Mouse (Mus musculus): ENCODE results near the gene Dlg1. TPM values are rescaled to one million over a fixed set of nuclear protein-coding genes. Genes with fewer than 3 reads are reported as not detected.

Dlg1 gene
- polyA plus RNA-seq, 1 experiment, result 24.6 TPM

DNA sequence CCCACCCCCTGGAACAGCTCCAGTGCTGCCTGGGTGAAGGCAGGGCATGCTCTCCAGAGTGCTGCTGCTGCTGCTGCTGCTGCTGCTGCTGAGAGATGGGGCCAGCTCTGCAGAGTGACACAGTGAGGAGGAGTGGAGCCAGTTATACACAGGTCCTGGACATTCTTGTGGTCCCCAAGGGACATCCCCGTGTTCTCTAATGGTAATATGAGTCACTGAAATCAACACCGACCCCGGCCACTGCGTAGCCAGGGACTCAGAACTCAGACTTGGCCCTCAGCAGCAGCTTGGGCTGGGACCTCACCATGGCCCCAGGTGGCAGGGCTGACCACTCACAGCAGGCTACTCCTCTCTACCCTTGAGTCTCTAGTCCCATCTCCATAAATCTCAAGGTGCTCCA, 21.5 kb upstream of the Dlg1 start:
- H3K4me1 ChIP-seq (ENCODE audit: control insufficient read depth, insufficient read depth, low read length), result no peaks in the 10 kb centered on the region
- no peaks in the 10 kb centered on the region for H3K27me3 ChIP-seq (replicated peaks; ENCODE audit: control insufficient read depth, insufficient read depth, low read length)
- 30% methylated on average over 4 of the region's 4 CpGs for WGBS
- H3K36me3 ChIP-seq (ENCODE audit: control insufficient read depth, insufficient read depth, low read length), result no peaks in the 10 kb centered on the region
- DNase-seq, result no peak
- H3K27ac ChIP-seq (ENCODE audit: insufficient read depth, low read depth, low read length), result no peak overlapping the region
- no peak overlapping the region for H3K4me3 ChIP-seq (ENCODE audit: insufficient read depth, low read depth, low read length)
- no peak for TF ChIP-seq POLR2A (IDR thresholded peaks at IDR 0.05; ENCODE audit: low read depth, low read length)

GRCm38 (mm10) chr16:31647221-31647620, 16.0 kb upstream of the Dlg1 start:
- DNase-seq, result no peak
- Histone ChIP-seq H3K4me1 (ENCODE audit: control insufficient read depth, insufficient read depth, low read length) (no peaks in the 10 kb centered on the region), H3K4me3 (ENCODE audit: insufficient read depth, low read depth, low read length) (no peak overlapping the region), H3K27ac (ENCODE audit: insufficient read depth, low read depth, low read length) (no peak overlapping the region), H3K27me3 (replicated peaks; ENCODE audit: control insufficient read depth, insufficient read depth, low read length) (no peaks in the 10 kb centered on the region), H3K36me3 (ENCODE audit: control insufficient read depth, insufficient read depth, low read length) (no peaks in the 10 kb centered on the region)
- TF ChIP-seq CTCF (conservative IDR thresholded peaks at IDR 0.05; ENCODE audit: insufficient read depth, insufficient read length, low read depth, low read length) (no peak), POLR2A (IDR thresholded peaks at IDR 0.05; ENCODE audit: low read depth, low read length) (no peak)
- WGBS, result 84% methylated on average over 7 of the region's 7 CpGs

DNA sequence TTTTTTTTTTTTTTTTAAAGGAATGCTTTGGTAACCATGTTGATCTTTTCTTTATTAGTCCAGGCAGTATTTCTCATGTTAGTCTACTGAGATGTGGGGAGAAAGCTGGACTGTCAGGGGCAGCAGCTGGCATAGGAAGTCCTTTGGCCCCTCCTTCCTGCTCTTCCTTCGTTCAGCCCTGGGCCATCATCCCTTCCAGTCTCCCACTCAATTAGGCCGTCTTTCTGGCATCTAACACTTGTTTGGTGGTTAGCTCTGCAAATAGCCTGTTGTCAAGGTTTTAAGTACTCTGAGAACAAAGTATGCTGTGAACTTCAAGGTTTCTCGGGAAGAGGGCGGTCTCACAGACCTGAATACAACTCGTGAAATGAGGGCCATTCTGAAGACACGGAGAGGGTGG, 12.5 kb upstream of the Dlg1 start:
- TF ChIP-seq CTCF (conservative IDR thresholded peaks at IDR 0.05; ENCODE audit: insufficient read depth, insufficient read length, low read depth, low read length) (no peak), POLR2A (IDR thresholded peaks at IDR 0.05; ENCODE audit: low read depth, low read length) (no peak)
- WGBS, result 57% methylated on average over 6 of the region's 6 CpGs
- no peak for DNase-seq
- no peak overlapping the region for H3K27ac ChIP-seq (ENCODE audit: insufficient read depth, low read depth, low read length)
- H3K36me3 ChIP-seq (ENCODE audit: control insufficient read depth, insufficient read depth, low read length), result no peaks in the 10 kb centered on the region
- no peaks in the 10 kb centered on the region for H3K27me3 ChIP-seq (replicated peaks; ENCODE audit: control insufficient read depth, insufficient read depth, low read length)
- H3K4me1 ChIP-seq (ENCODE audit: control insufficient read depth, insufficient read depth, low read length), result no peaks in the 10 kb centered on the region
- H3K4me3 ChIP-seq (ENCODE audit: insufficient read depth, low read depth, low read length), result no peak overlapping the region

- no peak overlapping the region for H3K4me3 ChIP-seq (ENCODE audit: insufficient read depth, low read depth, low read length)
- TF ChIP-seq POLR2A (IDR thresholded peaks at IDR 0.05; ENCODE audit: low read depth, low read length) (no peak), CTCF (conservative IDR thresholded peaks at IDR 0.05; ENCODE audit: insufficient read depth, insufficient read length, low read depth, low read length) (no peak)
- H3K27me3 ChIP-seq (replicated peaks; ENCODE audit: control insufficient read depth, insufficient read depth, low read length), result no peaks in the 10 kb centered on the region
- no peak overlapping the region for H3K27ac ChIP-seq (ENCODE audit: insufficient read depth, low read depth, low read length)
- no peaks in the 10 kb centered on the region for H3K4me1 ChIP-seq (ENCODE audit: control insufficient read depth, insufficient read depth, low read length)
- WGBS, result 72% methylated on average over 3 of the region's 3 CpGs
- DNase-seq, result no peak
- no peaks in the 10 kb centered on the region for H3K36me3 ChIP-seq (ENCODE audit: control insufficient read depth, insufficient read depth, low read length)
Measured at GRCm38 (mm10) chr16:31651541-31651940, 11.7 kb upstream of the Dlg1 start.

DNA sequence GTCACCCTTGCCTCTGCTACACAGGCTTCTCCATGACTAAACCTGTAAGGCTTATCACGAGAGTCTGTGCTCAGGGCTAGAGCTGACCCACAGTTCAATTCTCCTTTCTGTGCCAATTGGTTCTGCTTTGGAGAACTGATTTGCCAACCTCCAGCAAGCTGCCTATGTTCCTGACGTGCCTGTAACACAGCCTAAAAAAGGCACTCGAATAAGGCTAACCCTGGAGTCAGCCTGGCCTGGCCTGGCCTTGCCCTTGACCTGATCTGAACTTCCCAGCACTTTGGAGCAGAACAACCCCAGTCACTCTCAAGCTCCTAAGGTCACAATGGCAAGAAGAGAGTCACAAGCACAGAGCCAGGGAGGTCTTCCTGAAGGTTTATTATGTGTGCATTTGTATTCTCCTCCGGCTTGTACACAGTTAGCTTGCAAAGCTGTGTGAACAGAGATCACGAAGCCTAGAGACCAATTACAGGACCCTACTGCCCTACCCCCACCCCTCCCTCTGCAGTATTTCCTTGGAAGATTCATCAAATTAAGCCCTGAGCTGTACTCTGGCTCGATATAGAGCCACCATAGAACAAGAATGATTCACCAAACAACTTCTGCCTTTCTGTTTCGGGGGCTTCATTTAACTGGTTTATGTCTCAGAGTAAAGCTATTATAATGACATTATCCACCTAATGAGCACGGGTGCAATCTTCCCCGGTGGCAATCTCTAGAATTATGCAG, 11.0 kb upstream of the Dlg1 start:
- Histone ChIP-seq H3K36me3 (ENCODE audit: control insufficient read depth, insufficient read depth, low read length) (no peaks in the 10 kb centered on the region), H3K27me3 (replicated peaks; ENCODE audit: control insufficient read depth, insufficient read depth, low read length) (no peaks in the 10 kb centered on the region), H3K4me3 (ENCODE audit: insufficient read depth, low read depth, low read length) (no peak overlapping the region), H3K27ac (ENCODE audit: insufficient read depth, low read depth, low read length) (no peak overlapping the region), H3K4me1 (ENCODE audit: control insufficient read depth, insufficient read depth, low read length) (no peaks in the 10 kb centered on the region)
- no peak for DNase-seq
- 66% methylated on average over 9 of the region's 9 CpGs for WGBS
- TF ChIP-seq POLR2A (IDR thresholded peaks at IDR 0.05; ENCODE audit: low read depth, low read length) (no peak), CTCF (conservative IDR thresholded peaks at IDR 0.05; ENCODE audit: insufficient read depth, insufficient read length, low read depth, low read length) (no peak)

DNA sequence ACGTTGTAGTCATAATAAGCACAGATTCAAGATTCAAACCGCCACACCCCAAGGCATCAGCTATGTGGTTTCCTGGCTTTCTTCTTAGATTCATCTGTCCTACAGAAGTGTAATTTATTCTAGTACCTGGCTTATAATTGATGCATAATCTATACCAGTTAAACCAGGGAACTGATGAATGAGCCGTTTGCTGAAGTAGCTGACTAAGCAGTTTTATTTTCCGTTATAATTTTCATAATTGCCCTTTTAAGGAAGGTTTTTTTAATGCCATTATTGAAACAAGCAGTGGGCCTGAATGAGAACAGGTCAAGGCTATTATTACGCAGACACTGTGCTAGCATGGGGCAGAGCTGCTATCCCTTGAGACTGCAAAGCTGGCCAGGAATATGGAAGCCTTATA, 9.6 kb upstream of the Dlg1 start:
- TF ChIP-seq POLR2A (IDR thresholded peaks at IDR 0.05; ENCODE audit: low read depth, low read length) (no peak), CTCF (conservative IDR thresholded peaks at IDR 0.05; ENCODE audit: insufficient read depth, insufficient read length, low read depth, low read length) (no peak)
- H3K4me1 ChIP-seq (ENCODE audit: control insufficient read depth, insufficient read depth, low read length), result no peaks in the 10 kb centered on the region
- H3K27ac ChIP-seq (ENCODE audit: insufficient read depth, low read depth, low read length), result no peak overlapping the region
- no peaks in the 10 kb centered on the region for H3K36me3 ChIP-seq (ENCODE audit: control insufficient read depth, insufficient read depth, low read length)
- no peak for DNase-seq
- no peak overlapping the region for H3K4me3 ChIP-seq (ENCODE audit: insufficient read depth, low read depth, low read length)
- 88% methylated on average over 5 of the region's 5 CpGs for WGBS
- no peaks in the 10 kb centered on the region for H3K27me3 ChIP-seq (replicated peaks; ENCODE audit: control insufficient read depth, insufficient read depth, low read length)

- WGBS, result 91% methylated on average over 7 of the region's 7 CpGs
- Histone ChIP-seq H3K27me3 (replicated peaks; ENCODE audit: control insufficient read depth, insufficient read depth, low read length) (no peaks in the 10 kb centered on the region), H3K4me3 (ENCODE audit: insufficient read depth, low read depth, low read length) (no peak overlapping the region), H3K36me3 (ENCODE audit: control insufficient read depth, insufficient read depth, low read length) (no peaks in the 10 kb centered on the region), H3K4me1 (ENCODE audit: control insufficient read depth, insufficient read depth, low read length) (no peaks in the 10 kb centered on the region), H3K27ac (ENCODE audit: insufficient read depth, low read depth, low read length) (no peak overlapping the region)
- DNase-seq, result no peak
- TF ChIP-seq CTCF (conservative IDR thresholded peaks at IDR 0.05; ENCODE audit: insufficient read depth, insufficient read length, low read depth, low read length) (no peak), POLR2A (IDR thresholded peaks at IDR 0.05; ENCODE audit: low read depth, low read length) (no peak)
Measured at GRCm38 (mm10) chr16:31654021-31654420, 9.2 kb upstream of the Dlg1 start.
